Mouse (Mus musculus): Measurements from ENCODE around the gene Csrnp1.
A peak's percentile ranks its signal among the peaks of the same experiment; 100 is the strongest.

The Csrnp1 gene

GRCm38 (mm10) chr9:119978811-119979441 is 5.5 kb downstream of the Csrnp1 start:
- no peak for DNase-seq (ENCODE audit: extremely low read depth, insufficient read length, low spot score)

GRCm38 (mm10) chr9:119978151-119978810 is 6.2 kb downstream of the Csrnp1 start:
- DNase-seq (ENCODE audit: extremely low read depth, insufficient read length, low spot score): no peak

GRCm38 (mm10) chr9:119977557-119978060 is 6.8 kb downstream of the Csrnp1 start:
- no peak for DNase-seq (ENCODE audit: extremely low read depth, insufficient read length, low spot score)

- DNase-seq (ENCODE audit: extremely low read depth, insufficient read length, low spot score): no peak
Observed at GRCm38 (mm10) chr9:119976704-119977556, 7.5 kb downstream of the Csrnp1 start.

- no peak for DNase-seq (ENCODE audit: extremely low read depth, insufficient read length, low spot score)
Observed at GRCm38 (mm10) chr9:119975286-119975685, 9.2 kb downstream of the Csrnp1 start.

- DNase-seq (ENCODE audit: extremely low read depth, insufficient read length, low spot score): no peak
Observed at GRCm38 (mm10) chr9:119974609-119975008, 9.8 kb downstream of the Csrnp1 start.

GRCm38 (mm10) chr9:119973869-119974520 is 10.5 kb downstream of the Csrnp1 start:
- no peak for DNase-seq (ENCODE audit: extremely low read depth, insufficient read length, low spot score)

- no peak for DNase-seq (ENCODE audit: extremely low read depth, insufficient read length, low spot score)
Observed at GRCm38 (mm10) chr9:119973281-119973680, 11.2 kb downstream of the Csrnp1 start.

- no peak for DNase-seq (ENCODE audit: extremely low read depth, insufficient read length, low spot score)
Observed at GRCm38 (mm10) chr9:119972582-119972981, 11.9 kb downstream of the Csrnp1 start.

GRCm38 (mm10) chr9:119972166-119972565 is 12.3 kb downstream of the Csrnp1 start:
- no peak for DNase-seq (ENCODE audit: extremely low read depth, insufficient read length, low spot score)

- peak; percentile 51 for DNase-seq (ENCODE audit: extremely low read depth, insufficient read length, low spot score)
Observed at GRCm38 (mm10) chr9:119970763-119971656, 13.4 kb downstream of the Csrnp1 start.

GRCm38 (mm10) chr9:119970221-119970620 is 14.2 kb downstream of the Csrnp1 start:
- DNase-seq (ENCODE audit: extremely low read depth, insufficient read length, low spot score): no peak

GRCm38 (mm10) chr9:119969811-119970210 is 14.6 kb downstream of the Csrnp1 start:
- DNase-seq (ENCODE audit: extremely low read depth, insufficient read length, low spot score): no peak

GRCm38 (mm10) chr9:119966221-119966910 is 18.1 kb downstream of the Csrnp1 start:
- no peak for DNase-seq (ENCODE audit: extremely low read depth, insufficient read length, low spot score)

GRCm38 (mm10) chr9:119965186-119965585 is 19.3 kb downstream of the Csrnp1 start:
- DNase-seq (ENCODE audit: extremely low read depth, insufficient read length, low spot score): no peak

GRCm38 (mm10) chr9:119964206-119964605 is 20.3 kb downstream of the Csrnp1 start:
- DNase-seq (ENCODE audit: extremely low read depth, insufficient read length, low spot score): no peak

- DNase-seq (ENCODE audit: extremely low read depth, insufficient read length, low spot score): peak; percentile 62
Observed at GRCm38 (mm10) chr9:119962987-119963667, 21.3 kb downstream of the Csrnp1 start.

GRCm38 (mm10) chr9:119962216-119962615 is 22.2 kb downstream of the Csrnp1 start:
- no peak for DNase-seq (ENCODE audit: extremely low read depth, insufficient read length, low spot score)

GRCm38 (mm10) chr9:119958835-119959234 is 25.6 kb downstream of the Csrnp1 start:
- DNase-seq (ENCODE audit: extremely low read depth, insufficient read length, low spot score): no peak
